In the genomic region with DNA sequence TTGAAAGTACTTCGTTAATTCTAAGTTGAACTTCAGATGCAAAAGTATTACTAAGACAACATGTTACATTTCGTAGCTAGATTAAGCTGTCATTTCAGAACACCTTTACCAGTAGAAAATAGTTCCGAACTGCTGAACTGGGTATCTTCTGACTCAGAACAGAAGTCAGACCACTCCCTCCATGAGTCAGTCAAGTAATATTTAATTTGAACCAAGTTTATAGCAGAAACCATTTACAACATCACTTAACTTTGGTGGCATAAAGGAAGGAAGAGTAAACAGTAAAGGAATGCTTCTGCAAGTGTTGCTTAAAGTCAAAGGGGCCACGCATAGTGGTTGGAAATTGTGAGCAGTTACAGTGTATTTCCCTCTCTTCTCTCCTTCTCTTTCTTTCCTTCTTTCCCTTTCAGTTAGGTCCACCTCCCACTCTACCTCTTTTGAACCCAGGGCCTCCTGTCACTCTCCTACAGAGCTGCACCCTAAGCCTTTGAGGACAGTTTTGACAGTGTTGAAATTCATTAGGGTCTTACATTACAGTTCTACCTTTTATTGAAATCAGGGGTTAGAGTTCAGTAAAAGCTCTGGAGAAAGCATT, we compare ENCODE assay signal across 12 mouse cellular contexts. TPM values are rescaled to one million over a fixed set of nuclear protein-coding genes. Genes with fewer than 3 reads are reported as not detected.
A peak's percentile ranks its signal among the peaks of the same experiment; 100 is the strongest.
DNase-seq lines count a peak whose midpoint lies in the region; ATAC-seq lines count a peak whose summit lies in the region.
"Had no signal": no experiment of that assay in that cellular context is flagged by ENCODE, and none has a peak within 500 bp of the region (broad histone marks: within the 10 kb centered on the region; RNA-seq: fewer than 3 reads in every experiment).

No protein-coding gene starts in this region.

- H3K4me2 ChIP-seq in hindbrain, embryonic 13.5 days, result no peak overlapping the region
- H3K4me2 ChIP-seq in hindbrain, embryonic 14.5 days (replicated peaks), result no peak overlapping the region
- no peak overlapping the region for H3K4me2 ChIP-seq in limb, embryonic 15.5 days
- H3K4me2 ChIP-seq: forebrain, embryonic 15.5 days had no signal

- peaks cover 41% of the 10 kb centered on the region for H3K4me1 ChIP-seq in hindbrain, embryonic 13.5 days (replicated peaks)
- H3K4me1 ChIP-seq in hindbrain, embryonic 14.5 days (replicated peaks; ENCODE audit: control insufficient read depth, insufficient read depth, low read length), result peaks cover 17% of the 10 kb centered on the region
- H3K4me1 ChIP-seq in limb, embryonic 15.5 days, result peaks cover 44% of the 10 kb centered on the region

- no peak for ATAC-seq in hindbrain, embryonic 13.5 days (ENCODE audit: low FRiP score)
- no peak for ATAC-seq in hindbrain, embryonic 14.5 days (ENCODE audit: low FRiP score)
- no peak for ATAC-seq in limb, embryonic 15.5 days (ENCODE audit: insufficient number of reproducible peaks, low FRiP score, low TSS enrichment, low read depth)
- no peak for ATAC-seq in inflammation-experienced regulatory T-cells, adult 6 months
- ATAC-seq: forebrain, embryonic 15.5 days had no signal

- H3K27ac ChIP-seq in hindbrain, embryonic 13.5 days, result no peak overlapping the region
- H3K27ac ChIP-seq in hindbrain, embryonic 14.5 days, result no peak overlapping the region
- peak overlapping the region; percentile 33; the same call in 1 of the 2 replicates for H3K27ac ChIP-seq in limb, embryonic 15.5 days
- H3K27ac ChIP-seq: forebrain, embryonic 15.5 days; neural tube, embryonic 13.5 days had no signal

- no peaks in the 10 kb centered on the region for H3K27me3 ChIP-seq in hindbrain, embryonic 13.5 days
- no peaks in the 10 kb centered on the region for H3K27me3 ChIP-seq in hindbrain, embryonic 14.5 days (ENCODE audit: control insufficient read depth, insufficient read depth, low read length)
- H3K27me3 ChIP-seq in limb, embryonic 15.5 days, result no peaks in the 10 kb centered on the region
- H3K27me3 ChIP-seq: forebrain, embryonic 15.5 days; neural tube, embryonic 13.5 days had no signal

- 95% methylated on average over 4 of the region's 4 CpGs for WGBS in hindbrain, embryonic 13.5 days
- WGBS in hindbrain, embryonic 14.5 days, result 93% methylated on average over 4 of the region's 4 CpGs
- WGBS in limb, embryonic 15.5 days, result 51% methylated on average over 4 of the region's 4 CpGs

- no peaks in the 10 kb centered on the region for H3K36me3 ChIP-seq in hindbrain, embryonic 13.5 days
- H3K36me3 ChIP-seq in hindbrain, embryonic 14.5 days (replicated peaks; ENCODE audit: control insufficient read depth, insufficient read depth), result no peaks in the 10 kb centered on the region
- H3K36me3 ChIP-seq in limb, embryonic 15.5 days, result no peaks in the 10 kb centered on the region
- H3K36me3 ChIP-seq: forebrain, embryonic 15.5 days; neural tube, embryonic 13.5 days had no signal

- DNase-seq in hindbrain, embryonic 14.5 days (ENCODE audit: low spot score), result no peak
- DNase-seq in 416B (ENCODE audit: low read depth) (peak; percentile 59), adipocyte (ENCODE audit: low spot score) (peak; percentile 62)
- DNase-seq in left cerebral cortex, adult 8-10 months (ENCODE audit: low spot score in 2 of 2), result no peak
- no peak for DNase-seq in cerebellum, adult 18-20 months
- DNase-seq: adrenal gland, adult 8-10 months; cerebellum, adult 11 months had no signal

- H3K4me3 ChIP-seq in hindbrain, embryonic 13.5 days, result no peak overlapping the region
- H3K4me3 ChIP-seq in hindbrain, embryonic 14.5 days (replicated peaks; ENCODE audit: low read length), result no peak overlapping the region
- H3K4me3 ChIP-seq in limb, embryonic 15.5 days, result no peak overlapping the region
- H3K4me3 ChIP-seq: forebrain, embryonic 15.5 days had no signal

- H3K9me3 ChIP-seq in hindbrain, embryonic 13.5 days, result no peaks in the 10 kb centered on the region
- H3K9me3 ChIP-seq in hindbrain, embryonic 14.5 days (ENCODE audit: control insufficient read depth, low read length), result no peaks in the 10 kb centered on the region
- no peaks in the 10 kb centered on the region for H3K9me3 ChIP-seq in limb, embryonic 15.5 days
- H3K9me3 ChIP-seq: forebrain, embryonic 15.5 days; neural tube, embryonic 13.5 days had no signal

- 0 out of 2 replicates have a peak overlapping the region, but pooled peaks have one; percentile 10 for H3K9ac ChIP-seq in hindbrain, embryonic 13.5 days
- no peak overlapping the region for H3K9ac ChIP-seq in hindbrain, embryonic 14.5 days
- H3K9ac ChIP-seq in limb, embryonic 15.5 days, result no peak overlapping the region
- H3K9ac ChIP-seq: forebrain, embryonic 15.5 days had no signal

RNA-seq across cellular contexts. Expression of gene Ptp4a2, which starts 12.3 kb away (rescaled TPM):
- 292 and 306 TPM in 2 replicates for polyA plus RNA-seq in hindbrain, embryonic 13.5 days (2015; fragmentation: Nextera tagmentation; extraction: Ambion mirVana)
- polyA plus RNA-seq in hindbrain, embryonic 14.5 days (2014; fragmentation: Nextera tagmentation; extraction: Ambion mirVana), result 199 and 211 TPM in 2 replicates
- polyA plus RNA-seq in limb, embryonic 15.5 days (2015; fragmentation: Nextera tagmentation; extraction: Ambion mirVana), result 339 and 355 TPM in 2 replicates
- 100 to 1,000 TPM; 128 to 154 (median 142) TPM for total RNA-seq in left cerebral cortex, adult 8-10 months (2022)
- 1,000 to 10,000 TPM; 1,860 to 2,586 (median 2,027) TPM for polyA plus RNA-seq in inflammation-experienced regulatory T-cells, adult 6 months (2017; shearing (Covaris generic))

Comparison
In these comparisons a context has a peak if more than half of its experiments do, and no peak if none do; other contexts are left out.
1. DNase-seq: peak in 416B (single experiment) and adipocyte (single experiment); none in hindbrain, embryonic 14.5 days (single experiment), left cerebral cortex, adult 8-10 months (0 of 2) and cerebellum, adult 18-20 months (0 of 2).